Mouse (Mus musculus) adipocyte (in vitro differentiated cells): ENCODE measurements around the gene Traf3.

Experiments used
- DNase-seq: peaks from one replicate; pipeline ENCODE4 v3.0.0-alpha.2; 2016; ENCODE audit warnings: low spot score

Gene Traf3

GRCm38 (mm10) chr12:111203945-111204344 is 37.8 kb downstream of the Traf3 start:
- DNase-seq, result no peak

DNA sequence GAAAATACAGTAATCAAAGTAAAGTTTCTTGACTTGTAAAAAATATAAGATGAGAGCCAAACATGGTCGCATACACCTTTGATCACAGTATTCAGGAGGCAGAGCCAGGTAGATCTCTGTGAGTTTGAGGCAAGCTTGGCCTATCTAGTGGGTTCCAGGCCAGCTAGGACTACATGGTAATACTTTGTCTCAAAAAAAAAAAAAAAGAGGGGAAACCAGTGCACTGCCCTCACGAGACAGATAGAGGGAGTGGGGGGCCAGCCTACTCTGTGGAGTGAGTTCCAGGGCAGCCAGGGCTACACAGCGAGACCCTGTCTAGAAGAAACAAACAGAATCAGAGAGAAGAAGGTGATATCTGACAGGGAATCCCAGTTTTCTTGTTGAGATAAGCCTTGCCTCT is 41.5 kb downstream of the Traf3 start:
- no peak for DNase-seq

GRCm38 (mm10) chr12:111211729-111212128 is 45.6 kb downstream of the Traf3 start:
- no peak for DNase-seq

- DNase-seq, result no peak
These were observed 52.7 kb downstream of the Traf3 start for GRCm38 (mm10) chr12:111218867-111219266.

- no peak for DNase-seq
These were observed 59.1 kb downstream of the Traf3 start for GRCm38 (mm10) chr12:111225197-111225780.

GRCm38 (mm10) chr12:111227410-111227809 is 61.2 kb downstream of the Traf3 start:
- no peak for DNase-seq

DNA sequence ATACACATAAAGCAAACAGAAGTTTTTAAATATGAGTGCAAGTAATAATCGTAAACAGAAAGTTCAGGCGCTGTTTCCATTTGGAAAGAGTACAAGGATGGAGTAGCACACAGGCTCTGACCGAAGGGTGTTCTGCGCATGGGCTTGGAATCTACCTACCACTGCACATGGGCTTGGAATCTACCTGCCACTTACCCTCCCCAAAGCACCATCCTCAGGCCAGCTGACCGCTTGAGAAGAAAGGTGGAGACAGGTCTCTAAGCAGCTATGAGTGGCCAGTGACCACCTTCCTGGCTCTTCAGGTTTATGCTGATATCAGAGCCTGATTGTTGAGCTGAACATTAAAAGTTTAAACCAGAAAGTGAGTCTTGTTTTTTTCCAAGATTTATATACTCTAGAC is 62.3 kb downstream of the Traf3 start:
- no peak for DNase-seq

- no peak for DNase-seq
These were observed 64.6 kb downstream of the Traf3 start for GRCm38 (mm10) chr12:111230793-111231192.

GRCm38 (mm10) chr12:111233798-111234197 is 67.6 kb downstream of the Traf3 start:
- no peak for DNase-seq

DNA sequence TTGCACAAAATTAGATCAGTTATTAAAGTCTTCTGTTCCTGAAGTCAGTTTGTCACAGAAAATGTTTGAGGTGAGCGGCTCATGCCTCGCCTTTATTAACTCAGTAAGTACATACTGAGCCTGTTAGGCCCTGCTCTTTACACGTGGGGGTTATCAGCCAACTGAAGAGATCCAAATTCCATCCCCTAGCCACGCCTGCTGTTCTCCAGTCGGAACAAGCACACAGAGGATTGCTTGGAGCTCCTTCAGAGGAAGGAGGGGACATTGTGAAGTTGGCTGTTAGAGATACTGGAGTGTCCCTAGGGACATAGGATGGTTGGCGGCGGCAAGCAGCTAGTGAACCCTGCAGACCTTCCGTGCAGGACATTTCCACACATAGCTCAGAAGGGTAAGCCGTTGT is 68.2 kb downstream of the Traf3 start:
- no peak for DNase-seq

GRCm38 (mm10) chr12:111235631-111236030 is 69.5 kb downstream of the Traf3 start:
- DNase-seq, result no peak

DNA sequence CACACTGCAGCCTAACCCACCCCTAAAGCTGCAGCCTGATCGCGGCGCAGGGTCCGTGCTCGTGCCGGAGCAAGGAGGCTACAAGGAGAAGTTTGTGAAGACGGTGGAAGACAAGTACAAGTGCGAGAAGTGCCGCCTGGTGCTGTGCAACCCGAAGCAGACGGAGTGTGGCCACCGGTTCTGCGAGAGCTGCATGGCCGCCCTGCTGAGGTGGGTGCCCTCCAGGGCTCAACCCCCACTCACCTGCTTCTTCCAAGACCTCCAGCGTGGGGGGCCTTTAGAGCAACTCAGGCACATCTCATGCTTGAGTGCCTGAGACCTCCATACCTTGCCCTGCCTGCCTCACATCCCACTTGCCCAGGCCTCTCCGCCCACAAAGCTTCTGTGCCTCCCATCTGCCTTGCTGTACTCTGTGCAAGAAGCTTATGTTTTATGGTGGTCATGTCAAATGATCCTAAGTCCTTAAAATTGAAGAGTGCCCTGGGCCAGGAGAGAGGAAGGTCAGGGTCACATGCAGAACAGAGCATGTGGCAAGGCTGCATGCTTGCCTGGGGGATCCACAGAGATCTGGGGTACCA is 71.5 kb downstream of the Traf3 start:
- no peak for DNase-seq

DNA sequence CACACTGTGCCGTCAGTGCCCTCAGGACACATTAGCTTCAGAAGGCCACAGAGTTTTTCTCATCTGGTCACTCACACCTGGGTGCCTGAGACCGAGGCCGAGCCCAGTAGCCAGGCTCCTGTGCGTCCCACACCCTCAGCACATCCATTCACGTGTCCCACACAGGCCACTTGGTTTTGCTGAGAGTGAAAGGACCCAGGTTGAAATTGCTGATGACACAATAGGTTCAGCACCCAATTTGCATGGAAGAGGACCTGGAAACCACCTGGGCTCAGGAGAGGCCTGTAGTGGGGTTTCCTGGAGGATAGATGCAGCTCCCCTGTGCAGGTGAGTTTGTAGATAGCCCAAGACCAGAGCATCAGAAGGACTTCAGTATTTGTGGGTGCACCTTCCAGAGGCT is 72.2 kb downstream of the Traf3 start:
- DNase-seq, result no peak

GRCm38 (mm10) chr12:111238778-111239177 is 72.6 kb downstream of the Traf3 start:
- DNase-seq, result peak; percentile 24

- DNase-seq, result no peak
These were observed 73.8 kb downstream of the Traf3 start for GRCm38 (mm10) chr12:111239930-111240329.

DNA sequence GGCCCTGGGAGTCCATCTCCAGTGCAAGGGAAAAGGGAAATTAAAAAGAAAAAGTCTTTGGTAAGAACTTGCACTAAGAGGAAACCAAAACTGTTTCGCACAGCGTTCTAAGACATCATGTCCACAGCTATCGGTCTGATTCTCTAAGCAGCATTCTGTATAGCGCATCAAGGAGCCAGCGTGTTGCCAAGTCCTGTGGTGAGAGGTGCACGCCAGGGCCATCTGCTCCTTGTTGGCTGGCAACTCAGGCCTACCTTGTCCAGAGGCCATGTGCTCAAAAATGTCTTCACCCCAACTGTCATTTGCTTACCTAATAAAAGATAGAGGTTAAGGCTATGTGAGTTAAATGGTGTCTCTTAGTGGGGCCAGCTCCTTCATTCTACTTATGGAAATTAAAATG is 75.7 kb downstream of the Traf3 start:
- no peak for DNase-seq

- no peak for DNase-seq
These were observed 76.2 kb downstream of the Traf3 start for GRCm38 (mm10) chr12:111242346-111242745.

DNA sequence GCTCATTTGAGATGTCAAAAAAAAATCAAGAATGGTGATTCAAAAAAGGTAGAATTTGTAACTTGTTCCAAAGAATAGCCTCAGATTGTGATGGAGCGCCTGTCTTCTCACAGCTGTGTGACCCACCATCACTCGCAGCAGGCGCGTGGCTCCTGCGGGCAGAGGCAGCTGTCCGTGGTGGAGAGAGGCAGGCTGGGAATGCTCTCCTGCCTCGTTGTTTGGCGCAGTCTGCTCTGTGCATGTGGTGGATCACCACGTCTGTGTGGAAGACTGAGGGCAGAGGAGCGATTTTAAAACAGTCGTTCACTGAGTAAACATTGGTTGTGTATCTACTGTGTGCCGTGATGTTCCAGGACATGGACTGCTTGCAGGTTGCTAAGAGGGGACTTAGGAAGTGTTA is 77.6 kb downstream of the Traf3 start:
- DNase-seq, result no peak

GRCm38 (mm10) chr12:111245070-111245469 is 78.9 kb downstream of the Traf3 start:
- DNase-seq, result no peak

DNA sequence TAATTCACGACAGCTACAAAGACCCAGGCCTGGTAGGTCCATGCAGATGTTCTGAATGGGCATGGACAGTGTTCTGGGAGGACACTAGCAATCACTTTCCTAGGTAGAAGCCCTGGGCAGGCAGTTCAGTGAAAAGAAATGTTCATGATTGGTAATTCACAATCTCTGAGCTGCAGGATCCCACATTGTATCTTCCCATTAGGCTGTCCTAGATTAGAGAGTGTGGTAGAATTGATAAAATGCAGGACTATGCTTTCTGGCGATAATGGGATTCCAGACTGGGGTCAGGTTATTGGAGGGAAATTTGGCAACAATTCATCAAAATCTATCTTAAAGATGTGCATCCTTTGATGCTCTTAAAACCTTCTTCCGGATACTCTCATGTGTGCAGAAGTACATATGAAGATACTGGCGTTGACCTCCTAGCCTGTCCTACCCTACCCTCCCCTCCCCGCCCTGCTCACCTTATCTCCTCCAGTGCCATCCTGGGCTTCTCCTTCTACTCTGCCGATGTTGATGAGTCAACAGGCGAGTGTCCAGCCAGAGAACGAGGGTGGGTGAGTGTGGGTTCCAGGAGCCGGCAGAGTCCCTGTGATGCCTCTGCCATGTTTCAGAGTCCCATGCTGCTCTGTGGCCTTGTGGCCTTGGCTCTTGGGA is 80.8 kb downstream of the Traf3 start:
- no peak for DNase-seq

GRCm38 (mm10) chr12:111249095-111249494 is 82.9 kb downstream of the Traf3 start:
- DNase-seq, result no peak

- no peak for DNase-seq
These were observed 83.9 kb downstream of the Traf3 start for GRCm38 (mm10) chr12:111250116-111250515.

DNA sequence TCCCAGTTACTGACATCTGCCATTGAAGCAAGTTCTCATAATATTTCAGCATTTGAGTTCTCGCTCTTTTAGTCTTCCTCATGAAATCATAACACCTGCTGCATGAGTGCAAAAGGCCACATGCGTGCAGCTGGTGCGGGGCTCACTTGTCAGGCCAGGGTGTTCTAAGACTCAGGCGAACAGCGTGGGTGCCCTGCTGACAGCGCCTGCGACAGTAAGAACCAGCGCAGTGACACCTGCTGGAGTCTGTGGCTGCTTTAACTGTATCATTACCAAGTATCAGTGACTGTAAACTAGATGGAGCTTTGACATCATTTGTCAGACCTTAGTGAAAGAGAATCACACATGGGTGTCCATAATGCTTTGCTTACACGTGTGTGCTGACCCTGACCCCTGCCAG is 85.1 kb downstream of the Traf3 start:
- DNase-seq, result no peak

GRCm38 (mm10) chr12:111263650-111264049 is 97.5 kb downstream of the Traf3 start:
- DNase-seq, result no peak
